ENCODE assay signal across 18 mouse cellular contexts in genomic region chr2:18813683-18814446, GRCm38 (mm10).
DNase-seq lines count a peak whose midpoint lies in the region; ATAC-seq and TF ChIP-seq lines count a peak whose summit lies in the region.
"Had no signal": no experiment of that assay in that cellular context is flagged by ENCODE, and none has a peak within 500 bp of the region (broad histone marks: within the 10 kb centered on the region; RNA-seq: fewer than 3 reads in every experiment).

No protein-coding gene starts in this region.

- H3K4me2 ChIP-seq in heart, embryonic 13.5 days, result peak overlapping the region; percentile 7
- peak overlapping the region; percentile 24 for H3K4me2 ChIP-seq in CH12.LX (ENCODE audit: insufficient read depth, low read depth, poor library complexity, severe bottlenecking)
- no peak overlapping the region for H3K4me2 ChIP-seq in midbrain, embryonic 14.5 days (ENCODE audit: low read length)
- H3K4me2 ChIP-seq: hindbrain, embryonic 15.5 days; liver, embryonic 13.5 days; lung, embryonic 15.5 days; stomach, embryonic 15.5 days had no signal

- H3K9ac ChIP-seq in heart, embryonic 13.5 days, result no peak overlapping the region
- no peak overlapping the region for H3K9ac ChIP-seq in heart, adult 2 months (ENCODE audit: low read depth, low read length)
- H3K9ac ChIP-seq in CH12.LX (ENCODE audit: insufficient read depth, low read depth), result no peak overlapping the region
- H3K9ac ChIP-seq in midbrain, embryonic 14.5 days (replicated peaks; ENCODE audit: low read length), result no peak overlapping the region
- H3K9ac ChIP-seq: hindbrain, embryonic 15.5 days; liver, embryonic 13.5 days; lung, embryonic 15.5 days; stomach, embryonic 15.5 days had no signal

- no peak overlapping the region for H3K4me3 ChIP-seq in heart, embryonic 13.5 days
- no peak overlapping the region for H3K4me3 ChIP-seq in heart, adult 2 months
- no peak overlapping the region for H3K4me3 ChIP-seq in CH12.LX (replicated peaks in 1 of 3; ENCODE audit: low read depth in 2 of 3, low read length in 2 of 3, poor library complexity in 1 of 3)
- H3K4me3 ChIP-seq in midbrain, embryonic 14.5 days (replicated peaks; ENCODE audit: low read depth, low read length), result no peak overlapping the region
- H3K4me3 ChIP-seq: hindbrain, embryonic 15.5 days; liver, embryonic 13.5 days; lung, embryonic 15.5 days; stomach, embryonic 15.5 days had no signal

- TF ChIP-seq EP300 in heart, adult 2 months (IDR thresholded peaks at IDR 0.05; ENCODE audit: insufficient read depth, low read depth, low read length), result no peak
- no peak for TF ChIP-seq EP300 in CH12.LX (IDR thresholded peaks at IDR 0.05; ENCODE audit: low read length)

- no peaks in the 10 kb centered on the region for H3K9me3 ChIP-seq in heart, embryonic 13.5 days
- H3K9me3 ChIP-seq in CH12.LX (replicated peaks; ENCODE audit: low read length), result no peaks in the 10 kb centered on the region
- no peaks in the 10 kb centered on the region for H3K9me3 ChIP-seq in midbrain, embryonic 14.5 days (ENCODE audit: control insufficient read depth, low read length)
- H3K9me3 ChIP-seq: hindbrain, embryonic 15.5 days; liver, embryonic 13.5 days; lung, embryonic 15.5 days; stomach, embryonic 15.5 days had no signal

- in situ Hi-C loops in CH12.LX (cut with MboI; ENCODE audit: low pct_ligation_motif_present, low pct_unique_long_range_greater_than_20kb, low sequenced_read_pairs), result no loop called here

- peaks cover 11% of the 10 kb centered on the region for H3K4me1 ChIP-seq in heart, embryonic 13.5 days
- no peaks in the 10 kb centered on the region for H3K4me1 ChIP-seq in heart, adult 2 months (ENCODE audit: control insufficient read depth, insufficient read depth, low read length)
- peaks cover 6 to 42% of the 10 kb centered on the region in 2 experiments for H3K4me1 ChIP-seq in CH12.LX (ENCODE audit: control insufficient read depth in 1 of 2, insufficient read depth in 2 of 2)
- 0 out of 2 replicates have a peak, but pooled peaks cover 4% of the 10 kb centered on the region for H3K4me1 ChIP-seq in midbrain, embryonic 14.5 days (ENCODE audit: control insufficient read depth, insufficient read depth, low read length)
- H3K4me1 ChIP-seq: hindbrain, embryonic 15.5 days; liver, embryonic 13.5 days; lung, embryonic 15.5 days; stomach, embryonic 15.5 days had no signal

- H3K79me2 ChIP-seq in heart, adult 2 months (replicated peaks; ENCODE audit: control insufficient read depth, insufficient read depth, low read length), result no peaks in the 10 kb centered on the region
- H3K79me2 ChIP-seq in CH12.LX (replicated peaks; ENCODE audit: control insufficient read depth, extremely low read depth, insufficient read depth, poor library complexity, severe bottlenecking), result no peaks in the 10 kb centered on the region

- WGBS in heart, embryonic 13.5 days, result 38% methylated on average over 11 of the region's 11 CpGs
- WGBS in heart, adult 2 months, result 69% methylated on average over 11 of the region's 11 CpGs
- WGBS in midbrain, embryonic 14.5 days, result 66% methylated on average over 11 of the region's 11 CpGs

- no peak for ATAC-seq in heart, embryonic 13.5 days (ENCODE audit: extremely low read depth, insufficient number of reproducible peaks, low FRiP score, low TSS enrichment)
- ATAC-seq in midbrain, embryonic 14.5 days (ENCODE audit: low FRiP score, low TSS enrichment), result no peak
- ATAC-seq: forebrain, embryonic 14.5 days had no signal

- TF ChIP-seq RAD21 in CH12.LX (IDR thresholded peaks at IDR 0.05; ENCODE audit: low read depth, low read length), result no peak

- no peaks in the 10 kb centered on the region for H3K27me3 ChIP-seq in heart, embryonic 13.5 days (replicated peaks)
- no peaks in the 10 kb centered on the region for H3K27me3 ChIP-seq in heart, adult 2 months (ENCODE audit: control insufficient read depth, insufficient read depth, low read length)
- H3K27me3 ChIP-seq in CH12.LX (replicated peaks), result no peaks in the 10 kb centered on the region
- H3K27me3 ChIP-seq in midbrain, embryonic 14.5 days (ENCODE audit: control insufficient read depth, insufficient read depth, low read length), result no peaks in the 10 kb centered on the region
- H3K27me3 ChIP-seq: hindbrain, embryonic 15.5 days; liver, embryonic 13.5 days; stomach, embryonic 15.5 days had no signal

- TF ChIP-seq POLR2A in heart, adult 2 months (IDR thresholded peaks at IDR 0.05; ENCODE audit: insufficient read depth, low read depth, low read length), result no peak
- TF ChIP-seq POLR2A in CH12.LX (IDR thresholded peaks at IDR 0.05; ENCODE audit: low read depth, low read length), result no peak

- no peaks in the 10 kb centered on the region for H3K36me3 ChIP-seq in heart, embryonic 13.5 days
- no peaks in the 10 kb centered on the region for H3K36me3 ChIP-seq in heart, adult 2 months (ENCODE audit: control insufficient read depth, insufficient read depth, low read length)
- H3K36me3 ChIP-seq in CH12.LX (replicated peaks in 1 of 2; ENCODE audit: control insufficient read depth in 1 of 2, insufficient read depth in 1 of 2, low read length in 1 of 2), result no peaks in the 10 kb centered on the region
- H3K36me3 ChIP-seq in midbrain, embryonic 14.5 days (ENCODE audit: control insufficient read depth, insufficient read depth, low read length), result no peaks in the 10 kb centered on the region
- H3K36me3 ChIP-seq: hindbrain, embryonic 15.5 days; liver, embryonic 13.5 days; lung, embryonic 15.5 days; stomach, embryonic 15.5 days had no signal

- no peak overlapping the region for H3K27ac ChIP-seq in heart, embryonic 13.5 days (replicated peaks)
- no peak overlapping the region for H3K27ac ChIP-seq in heart, adult 2 months
- H3K27ac ChIP-seq in CH12.LX (ENCODE audit: insufficient read depth, low read depth), result no peak overlapping the region
- no peak overlapping the region for H3K27ac ChIP-seq in midbrain, embryonic 14.5 days (replicated peaks; ENCODE audit: low read depth, low read length)
- H3K27ac ChIP-seq: hindbrain, embryonic 15.5 days; liver, embryonic 13.5 days; lung, embryonic 15.5 days; macrophage; stomach, embryonic 15.5 days had no signal

- dilution Hi-C loops in CH12.LX (cut with MboI; ENCODE audit: extremely low pct_ligation_motif_present, extremely low pct_unique_long_range_greater_than_20kb, low sequenced_read_pairs), result no loop called here

- TF ChIP-seq CTCF in heart, adult 2 months (IDR thresholded peaks at IDR 0.05), result no peak
- no peak for TF ChIP-seq CTCF in CH12.LX (conservative IDR thresholded peaks at IDR 0.05 in 1 of 2, IDR thresholded peaks at IDR 0.05 in 1 of 2; ENCODE audit: low read depth in 2 of 2, low read length in 2 of 2)

- peak; percentile 23 to 62 for DNase-seq in adrenal gland, adult (ENCODE audit: inconsistent age in 2 of 2, low spot score in 1 of 2)
- DNase-seq in adrenal gland, postnatal 25 days, result no peak
- no peak for DNase-seq in heart, adult 2 months
- DNase-seq in CH12.LX (ENCODE audit: extremely low read depth), result no peak
- peak; percentile 33 for DNase-seq in midbrain, embryonic 14.5 days
- no peak for DNase-seq in left cerebral cortex, postnatal 4 days
- no peak for DNase-seq in kidney, adult 18-20 months
- DNase-seq: cerebellum, postnatal 10 days; kidney, adult 9 months; kidney, postnatal 4 days; liver, embryonic 13.5 days; right cerebral cortex, adult 18-20 months had no signal

- intact Hi-C loops in heart, adult 2 months (cut with DNase I), result no loop called here
- intact Hi-C loops in left cerebral cortex, postnatal 4 days (cut with DNase I), result no loop called here

TF ChIP-seq in CH12.LX, 34 proteins besides CTCF, POLR2A, EP300 and RAD21:
- TF ChIP-seq ZC3H11A (IDR thresholded peaks at IDR 0.05; ENCODE audit: low read depth, low read length), result no peak
- no peak for TF ChIP-seq POLR2AphosphoS2 (IDR thresholded peaks at IDR 0.05; ENCODE audit: low read depth, low read length)
- no peak for TF ChIP-seq USF2 (conservative IDR thresholded peaks at IDR 0.05; ENCODE audit: low read depth, low read length)
- TF ChIP-seq MEF2A (IDR thresholded peaks at IDR 0.05; ENCODE audit: borderline replicate concordance, low read depth, low read length), result no peak
- no peak for TF ChIP-seq SIN3A (IDR thresholded peaks at IDR 0.05; ENCODE audit: low read length)
- no peak for TF ChIP-seq KAT2A (IDR thresholded peaks at IDR 0.05; ENCODE audit: insufficient replicate concordance, low read length)
- no peak for TF ChIP-seq GABPA (IDR thresholded peaks at IDR 0.05; ENCODE audit: insufficient replicate concordance, low read depth, low read length)

Comparison
In these comparisons a context has a peak if more than half of its experiments do, and no peak if none do; other contexts are left out.
1. DNase-seq: peak in adrenal gland, adult (2 of 2) and midbrain, embryonic 14.5 days (single experiment); none in adrenal gland, postnatal 25 days (single experiment), heart, adult 2 months (0 of 2), CH12.LX (single experiment), left cerebral cortex, postnatal 4 days (single experiment) and kidney, adult 18-20 months (single experiment).